Mouse (Mus musculus): ENCODE data around the gene Eif4g1. TPM values are rescaled to one million over a fixed set of nuclear protein-coding genes. Genes with fewer than 3 reads are reported as not detected.

The Eif4g1 gene
- polyA plus RNA-seq, 1 experiment from 2014 or later, result 177 TPM

GRCm38 (mm10) chr16:20715976-20716840 lies 48.1 kb downstream of the Eif4g1 start:
- Histone ChIP-seq H3K4me3 (replicated peaks) (peak overlapping the region; percentile 72), H3K4me1 (peaks cover 38% of the 10 kb centered on the region), H3K27me3 (no peaks in the 10 kb centered on the region), H3K36me3 (peaks cover 23% of the 10 kb centered on the region), H3K9ac (peak overlapping the region; percentile 73), H3K27ac (replicated peaks) (peak overlapping the region; percentile 98), H3K4me2 (replicated peaks) (peak overlapping the region; percentile 84), H3K9me3 (replicated peaks) (no peaks in the 10 kb centered on the region)
- 1% methylated on average over 66 of the region's 68 CpGs for WGBS
- peak; percentile 86 for ATAC-seq (ENCODE audit: insufficient number of reproducible peaks, low FRiP score, low TSS enrichment, low read depth)

- peak overlapping the region; percentile 98 for H3K27ac ChIP-seq (replicated peaks)
- H3K4me1 ChIP-seq, result peaks cover 38% of the 10 kb centered on the region
- H3K4me2 ChIP-seq (replicated peaks), result peak overlapping the region; percentile 84
- H3K9me3 ChIP-seq (replicated peaks), result no peaks in the 10 kb centered on the region
- H3K36me3 ChIP-seq, result peaks cover 23% of the 10 kb centered on the region
- H3K27me3 ChIP-seq, result no peaks in the 10 kb centered on the region
- H3K4me3 ChIP-seq (replicated peaks), result peak overlapping the region; percentile 72
- no peak for ATAC-seq (ENCODE audit: insufficient number of reproducible peaks, low FRiP score, low TSS enrichment, low read depth)
- WGBS, result 1% methylated on average over 8 of the region's 8 CpGs
- H3K9ac ChIP-seq, result peak overlapping the region; percentile 73
Observed at GRCm38 (mm10) chr16:20716841-20717180, 48.7 kb downstream of the Eif4g1 start.

GRCm38 (mm10) chr16:20717181-20717977 lies 49.3 kb downstream of the Eif4g1 start, which contains the start of the genes Polr2h and Clcn2:
Polr2h (plus strand) TSS chr16:20717665.
Clcn2 (minus strand) TSS chr16:20717746.
- peak; percentile 84 for ATAC-seq (ENCODE audit: insufficient number of reproducible peaks, low FRiP score, low TSS enrichment, low read depth)
- H3K4me2 ChIP-seq (replicated peaks), result peak within 1 kb of the TSS; percentile 84
- H3K9me3 ChIP-seq (replicated peaks), result no peaks in the 10 kb centered on the region
- peak within 1 kb of the TSS; percentile 73 for H3K9ac ChIP-seq
- H3K27me3 ChIP-seq, result no peaks in the 10 kb centered on the region
- H3K4me3 ChIP-seq (replicated peaks), result peak within 1 kb of the TSS; percentile 72
- peak within 1 kb of the TSS; percentile 98 for H3K27ac ChIP-seq (replicated peaks)
- peaks cover 38% of the 10 kb centered on the region for H3K4me1 ChIP-seq
- under 1% methylated on average over 62 of the region's 62 CpGs for WGBS
- H3K36me3 ChIP-seq, result peaks cover 23% of the 10 kb centered on the region

GRCm38 (mm10) chr16:20717978-20718670 lies 50.0 kb downstream of the Eif4g1 start:
- Histone ChIP-seq H3K4me3 (replicated peaks) (peak overlapping the region; percentile 72), H3K4me1 (peaks cover 38% of the 10 kb centered on the region), H3K27me3 (no peaks in the 10 kb centered on the region), H3K4me2 (replicated peaks) (peak overlapping the region; percentile 84), H3K36me3 (peaks cover 20% of the 10 kb centered on the region), H3K9ac (peak overlapping the region; percentile 73), H3K9me3 (replicated peaks) (no peaks in the 10 kb centered on the region), H3K27ac (replicated peaks) (peak overlapping the region; percentile 98)
- WGBS, result 2% methylated on average over 18 of the region's 18 CpGs
- ATAC-seq (ENCODE audit: insufficient number of reproducible peaks, low FRiP score, low TSS enrichment, low read depth), result peak; percentile 27; the same call in 1 of the 2 replicates

- Histone ChIP-seq H3K36me3 (peaks cover 20% of the 10 kb centered on the region), H3K27ac (replicated peaks) (no peak overlapping the region), H3K4me3 (replicated peaks) (no peak overlapping the region), H3K9ac (no peak overlapping the region), H3K9me3 (replicated peaks) (no peaks in the 10 kb centered on the region), H3K27me3 (no peaks in the 10 kb centered on the region), H3K4me2 (replicated peaks) (no peak overlapping the region), H3K4me1 (peaks cover 16% of the 10 kb centered on the region)
- WGBS, result 90% methylated on average over 10 of the region's 10 CpGs
- ATAC-seq (ENCODE audit: insufficient number of reproducible peaks, low FRiP score, low TSS enrichment, low read depth), result no peak
Observed at GRCm38 (mm10) chr16:20721808-20722207, 53.7 kb downstream of the Eif4g1 start.

GRCm38 (mm10) chr16:20722736-20723135 lies 54.6 kb downstream of the Eif4g1 start:
- H3K36me3 ChIP-seq, result peaks cover 20% of the 10 kb centered on the region
- H3K4me3 ChIP-seq (replicated peaks), result no peak overlapping the region
- H3K27ac ChIP-seq (replicated peaks), result no peak overlapping the region
- no peaks in the 10 kb centered on the region for H3K27me3 ChIP-seq
- no peak for ATAC-seq (ENCODE audit: insufficient number of reproducible peaks, low FRiP score, low TSS enrichment, low read depth)
- no peak overlapping the region for H3K9ac ChIP-seq
- H3K4me1 ChIP-seq, result peaks cover 11% of the 10 kb centered on the region
- no peaks in the 10 kb centered on the region for H3K9me3 ChIP-seq (replicated peaks)
- no peak overlapping the region for H3K4me2 ChIP-seq (replicated peaks)
- WGBS, result 59% methylated on average over 4 of the region's 4 CpGs

GRCm38 (mm10) chr16:20723247-20723646 lies 55.1 kb downstream of the Eif4g1 start:
- no peak overlapping the region for H3K27ac ChIP-seq (replicated peaks)
- H3K4me3 ChIP-seq (replicated peaks), result no peak overlapping the region
- H3K4me1 ChIP-seq, result peaks cover 11% of the 10 kb centered on the region
- ATAC-seq (ENCODE audit: insufficient number of reproducible peaks, low FRiP score, low TSS enrichment, low read depth), result no peak
- peaks cover 20% of the 10 kb centered on the region for H3K36me3 ChIP-seq
- H3K27me3 ChIP-seq, result no peaks in the 10 kb centered on the region
- H3K9ac ChIP-seq, result no peak overlapping the region
- H3K9me3 ChIP-seq (replicated peaks), result no peaks in the 10 kb centered on the region
- WGBS, result 25% methylated on average over 4 of the region's 4 CpGs
- H3K4me2 ChIP-seq (replicated peaks), result no peak overlapping the region

GRCm38 (mm10) chr16:20724338-20724748 lies 56.2 kb downstream of the Eif4g1 start:
- ATAC-seq (ENCODE audit: insufficient number of reproducible peaks, low FRiP score, low TSS enrichment, low read depth), result peak; percentile 76; the same call in 1 of the 2 replicates
- Histone ChIP-seq H3K27ac (replicated peaks) (no peak overlapping the region), H3K4me3 (replicated peaks) (no peak overlapping the region), H3K9me3 (replicated peaks) (no peaks in the 10 kb centered on the region), H3K4me2 (replicated peaks) (no peak overlapping the region), H3K36me3 (peaks cover 20% of the 10 kb centered on the region), H3K27me3 (no peaks in the 10 kb centered on the region), H3K9ac (no peak overlapping the region), H3K4me1 (0 out of 2 replicates have a peak, but pooled peaks cover 4% of the 10 kb centered on the region)
- 43% methylated on average over 5 of the region's 5 CpGs for WGBS

GRCm38 (mm10) chr16:20725321-20725720 lies 57.2 kb downstream of the Eif4g1 start:
- Histone ChIP-seq H3K27ac (replicated peaks) (no peak overlapping the region), H3K4me1 (0 out of 2 replicates have a peak, but pooled peaks cover 4% of the 10 kb centered on the region), H3K36me3 (peaks cover 16% of the 10 kb centered on the region), H3K4me2 (replicated peaks) (no peak overlapping the region), H3K27me3 (no peaks in the 10 kb centered on the region), H3K9ac (no peak overlapping the region), H3K9me3 (replicated peaks) (no peaks in the 10 kb centered on the region), H3K4me3 (replicated peaks) (no peak overlapping the region)
- no peak for ATAC-seq (ENCODE audit: insufficient number of reproducible peaks, low FRiP score, low TSS enrichment, low read depth)
- 72% methylated on average over 7 of the region's 7 CpGs for WGBS

- no peaks in the 10 kb centered on the region for H3K9me3 ChIP-seq (replicated peaks)
- H3K4me2 ChIP-seq (replicated peaks), result no peak overlapping the region
- H3K36me3 ChIP-seq, result peaks cover 16% of the 10 kb centered on the region
- H3K4me1 ChIP-seq, result 0 out of 2 replicates have a peak, but pooled peaks cover 4% of the 10 kb centered on the region
- H3K27ac ChIP-seq (replicated peaks), result no peak overlapping the region
- ATAC-seq (ENCODE audit: insufficient number of reproducible peaks, low FRiP score, low TSS enrichment, low read depth), result no peak
- H3K4me3 ChIP-seq (replicated peaks), result no peak overlapping the region
- no peaks in the 10 kb centered on the region for H3K27me3 ChIP-seq
- WGBS, result 78% methylated on average over 4 of the region's 4 CpGs
- no peak overlapping the region for H3K9ac ChIP-seq
Observed at GRCm38 (mm10) chr16:20725750-20726149, 57.6 kb downstream of the Eif4g1 start.

Measured in embryonic facial prominence, embryonic 15.5 days (tissue).